Mouse (Mus musculus) granulocyte monocyte progenitor cell, adult 5-6 weeks (primary cell): ENCODE data around the gene Khdc4. TPM values are rescaled to one million over a fixed set of nuclear protein-coding genes. Genes with fewer than 3 reads are reported as not detected.

Experiments used
- ATAC-seq: replicated peaks from 2 replicates; pipeline ENCODE4 v1.8.0; 2016; ENCODE audit warnings: mild to moderate bottlenecking, moderate TSS enrichment, inconsistent platforms; ENCODE audit not compliant: poor library complexity, severe bottlenecking
- total RNA-seq, 2 experiments: library from RNA; stranded (forward) in 1 of 2; stranded (reverse) in 1 of 2; fragments of 200-712, 200-1000 nt in 1 of 2; fragments of >200 nt in 1 of 2; fragmentation: Nextera tagmentation in 1 of 2; gene quantifications; 2 replicates each; pipeline ENCODE4 v1.2.3; 2014 to 2017

Gene Khdc4
- total RNA-seq, 2 experiments from 2014 or later = 35.4 to 68.2 TPM

DNA sequence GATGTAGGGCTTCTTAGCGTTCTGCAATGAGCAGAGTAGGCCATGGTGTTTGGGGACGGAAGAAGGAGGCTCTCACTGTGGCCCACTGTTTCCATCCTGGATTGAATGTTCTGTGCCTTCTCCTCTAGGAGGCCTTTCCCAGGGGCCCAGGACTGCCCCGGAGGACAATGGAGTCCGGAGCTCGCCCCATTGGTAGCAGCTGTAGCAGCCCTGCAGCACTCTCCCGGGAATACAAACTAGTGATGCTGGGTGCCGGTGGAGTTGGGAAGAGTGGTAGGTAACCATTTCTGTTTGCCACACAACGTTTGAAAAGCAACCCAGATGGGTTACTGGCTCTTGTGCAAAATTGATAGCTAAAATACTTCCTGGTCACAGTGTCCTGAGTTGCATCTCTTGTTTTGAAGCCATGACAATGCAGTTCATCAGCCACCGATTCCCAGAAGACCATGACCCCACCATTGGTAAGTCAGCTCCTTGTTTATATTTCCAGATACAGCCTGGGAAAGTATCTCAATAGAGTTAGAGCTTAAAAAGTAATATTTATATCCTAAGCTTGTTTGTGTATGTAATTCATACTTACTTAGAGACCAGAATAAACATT lies 31.7 kb downstream of the Khdc4 start:
- ATAC-seq = no peak

DNA sequence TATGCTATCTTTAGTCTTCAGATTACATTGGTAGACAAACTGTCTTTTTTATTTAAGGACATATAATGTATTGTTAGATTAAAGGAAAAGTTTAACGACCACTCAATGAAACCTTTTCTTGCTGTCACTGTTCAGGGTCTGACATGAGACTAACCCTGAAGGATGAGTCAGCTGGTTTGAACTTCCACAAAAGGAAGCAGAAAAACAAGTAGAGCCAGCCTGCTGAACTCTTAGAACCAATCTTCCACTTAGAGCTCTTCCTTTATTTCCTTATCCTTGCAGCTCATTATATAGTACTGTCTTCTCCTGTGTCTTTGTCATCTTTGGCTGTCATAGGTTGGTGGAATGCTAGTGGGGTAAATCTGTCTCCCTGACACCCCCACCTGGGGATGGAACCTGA lies 32.2 kb downstream of the Khdc4 start:
- peak; percentile 28 for ATAC-seq

DNA sequence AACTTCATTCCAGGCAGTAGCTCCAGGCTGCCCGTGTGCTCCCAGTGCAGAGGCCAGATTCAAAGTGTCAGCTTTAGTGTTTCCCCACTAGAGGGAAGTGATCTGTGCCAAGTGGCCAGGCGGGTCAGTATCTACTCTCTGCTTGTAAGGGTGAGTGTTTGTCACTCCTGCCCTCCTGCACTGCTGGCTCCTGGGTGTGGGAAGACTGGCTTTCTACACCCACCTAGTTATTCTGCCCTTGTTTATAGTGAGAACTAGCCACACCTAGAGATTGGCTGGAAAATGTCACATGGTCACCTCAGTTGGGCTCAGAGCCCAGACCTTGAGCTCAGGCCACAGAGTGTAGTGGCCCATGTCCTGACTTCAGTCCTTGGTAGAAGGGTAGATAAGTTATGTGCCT lies 33.5 kb downstream of the Khdc4 start:
- ATAC-seq = no peak

DNA sequence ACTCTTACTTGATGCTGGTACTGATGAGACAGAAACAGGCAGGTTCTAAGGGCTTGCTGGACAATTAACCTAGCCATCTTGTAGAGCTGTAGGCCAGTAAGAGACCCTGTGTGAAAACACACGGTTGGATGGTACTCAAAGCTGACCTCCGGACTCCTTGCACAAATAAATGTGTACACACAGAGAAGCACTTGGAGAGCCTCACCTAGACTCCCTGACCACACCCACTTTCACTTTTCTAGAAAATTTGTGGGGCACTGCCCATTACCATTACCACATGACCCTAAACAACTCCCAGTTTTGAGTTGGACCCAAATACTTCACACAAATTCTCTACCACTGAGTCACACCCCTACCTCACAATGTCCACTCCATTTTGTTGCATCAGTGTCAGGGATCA lies 51.0 kb downstream of the Khdc4 start:
- no peak for ATAC-seq

DNA sequence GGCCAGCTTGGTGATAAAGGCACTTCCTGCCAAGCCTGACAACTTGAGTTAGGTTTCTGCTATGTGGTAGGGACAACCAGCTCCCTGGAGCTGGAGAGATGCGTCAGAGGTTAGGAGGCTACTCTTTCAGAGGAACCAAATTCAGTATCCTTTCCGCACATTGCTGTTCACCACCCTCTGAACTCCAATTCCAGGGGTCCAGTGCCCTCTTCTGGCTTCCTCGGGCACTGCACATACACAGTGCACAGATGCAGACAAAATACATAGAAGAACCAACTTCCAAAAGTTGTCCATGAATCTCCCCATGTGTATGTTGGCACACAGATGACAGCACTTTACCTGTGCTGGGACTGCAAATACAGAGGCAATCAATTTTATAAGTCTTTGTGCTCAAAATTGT lies 53.0 kb downstream of the Khdc4 start:
- peak; percentile 90 for ATAC-seq

DNA sequence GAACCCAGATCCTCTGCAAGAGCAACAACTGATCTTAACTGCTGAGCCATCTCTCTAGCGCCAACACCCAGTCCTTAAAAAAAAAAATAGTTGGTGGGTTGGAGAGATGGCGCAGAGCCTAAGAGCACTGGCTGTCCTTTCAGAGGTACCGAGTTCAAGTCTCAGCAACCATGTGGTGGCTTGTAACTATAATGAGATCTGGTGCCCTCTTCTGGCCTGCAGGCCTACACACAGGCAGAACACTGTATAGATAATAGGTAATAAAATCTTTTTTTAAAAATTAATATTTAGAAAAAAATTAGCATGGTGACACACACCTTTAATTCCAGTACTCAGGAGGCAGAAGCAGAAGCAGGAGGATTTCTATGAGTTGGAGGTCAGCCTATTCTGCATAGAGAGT lies 54.5 kb downstream of the Khdc4 start:
- ATAC-seq = no peak

DNA sequence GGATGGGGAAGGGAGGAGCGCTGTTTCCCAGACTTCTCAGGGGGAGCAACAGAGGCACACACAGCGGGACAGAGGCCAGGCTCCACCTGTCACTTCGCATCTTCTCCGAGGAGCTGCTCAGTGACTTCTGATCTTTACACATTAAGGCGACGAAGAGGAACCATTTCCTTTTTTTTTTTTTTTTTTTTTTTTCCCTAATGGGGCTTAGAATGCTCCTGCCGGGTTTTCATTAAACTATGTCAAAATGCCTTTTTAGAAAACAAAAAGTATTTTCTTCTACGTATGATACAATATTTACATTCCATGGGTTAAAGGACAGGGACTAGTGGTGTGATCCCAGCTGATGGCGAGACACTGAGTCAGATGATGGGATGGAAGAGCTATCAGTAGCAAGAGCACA lies 59.9 kb downstream of the Khdc4 start:
- ATAC-seq = no peak

DNA sequence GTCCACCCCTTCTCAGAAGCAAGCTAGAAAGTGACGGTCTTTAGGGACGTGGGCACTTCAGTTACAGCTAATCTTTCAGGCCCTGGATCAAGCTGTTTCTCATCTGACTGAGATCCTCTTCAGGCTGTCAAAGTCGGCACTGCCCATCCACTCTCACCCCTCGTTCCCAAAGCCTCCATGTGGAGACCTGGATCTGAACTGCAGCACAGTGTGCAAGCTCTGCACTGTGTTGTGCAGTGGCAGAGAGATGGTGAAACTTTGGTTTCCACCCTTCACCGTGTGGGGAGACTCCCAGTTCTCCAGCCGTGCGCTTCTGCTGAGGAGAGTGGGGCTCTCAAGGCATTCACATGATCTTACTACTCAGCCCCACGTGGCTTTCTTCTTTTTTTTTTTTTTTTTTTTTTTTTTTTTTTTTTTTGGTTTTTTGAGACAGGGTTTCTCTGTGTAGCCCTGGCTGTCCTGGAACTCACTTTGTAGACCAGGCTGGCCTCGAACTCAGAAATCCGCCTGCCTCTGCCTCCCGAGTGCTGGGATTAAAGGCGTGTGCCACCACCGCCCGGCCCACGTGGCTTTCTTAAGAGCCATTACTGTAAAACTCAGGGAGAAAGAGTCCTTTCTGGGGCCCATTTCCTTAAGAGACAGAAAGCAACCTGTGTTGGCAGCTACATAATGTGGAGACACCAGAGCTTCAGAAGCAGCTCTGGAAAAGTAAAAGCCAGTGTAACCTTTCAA lies 60.7 kb downstream of the Khdc4 start:
- ATAC-seq = no peak

DNA sequence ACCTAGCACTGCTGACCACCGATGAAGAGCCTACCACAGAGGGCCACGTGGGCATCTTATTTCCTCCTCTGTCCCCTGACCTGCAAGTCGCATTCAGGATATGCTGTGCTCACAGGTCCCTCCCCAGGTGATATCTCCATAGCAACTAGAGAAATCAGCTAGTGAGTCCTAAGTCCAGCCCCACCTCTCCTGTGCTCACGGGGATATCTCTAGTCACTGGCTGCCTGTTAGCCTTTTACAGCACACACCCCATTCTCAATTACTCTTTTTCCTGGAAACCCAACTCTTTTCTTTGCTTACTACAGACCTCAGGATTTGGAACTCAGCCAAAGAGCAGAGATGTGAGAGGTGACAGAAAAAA lies 61.2 kb downstream of the Khdc4 start:
- no peak for ATAC-seq

DNA sequence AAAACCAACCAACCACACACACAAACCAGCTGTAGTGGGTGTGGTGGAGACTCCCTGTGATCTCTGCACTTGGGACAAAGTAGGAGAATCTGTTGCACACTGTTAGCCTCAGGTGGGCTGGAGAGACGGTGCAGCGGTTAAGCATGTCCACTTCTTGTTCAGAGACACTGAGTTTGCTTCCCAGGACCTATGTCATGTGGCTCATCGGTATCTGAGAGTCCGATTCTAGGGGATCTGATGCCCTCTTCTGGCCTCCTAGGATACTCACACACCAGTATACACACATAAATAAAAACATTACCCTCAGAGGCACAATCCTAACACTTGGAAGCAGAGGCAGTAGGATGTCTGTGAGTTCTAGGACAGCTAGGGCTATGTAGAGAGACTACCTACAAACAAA lies 68.7 kb downstream of the Khdc4 start:
- ATAC-seq = peak; percentile 35; the same call in 1 of the 2 replicates

DNA sequence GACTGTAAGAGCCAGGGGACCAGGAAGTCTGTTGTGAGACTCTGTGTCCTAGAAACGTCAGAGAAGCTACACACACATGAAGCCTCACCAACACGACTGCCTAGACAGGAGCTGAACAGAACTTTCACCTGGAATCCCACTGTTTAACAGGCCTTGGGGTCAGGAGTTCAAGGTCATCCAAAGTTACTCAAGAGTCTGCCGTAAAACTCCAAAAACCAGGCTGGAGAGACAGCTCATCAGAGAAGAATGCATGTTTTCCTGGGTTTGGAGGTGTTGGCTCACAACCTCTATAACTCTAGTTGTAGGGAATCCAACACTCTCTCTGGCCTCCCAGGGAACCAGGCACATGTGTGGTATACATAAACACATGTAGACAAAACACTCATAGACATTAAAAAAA lies 69.9 kb downstream of the Khdc4 start:
- ATAC-seq = no peak

DNA sequence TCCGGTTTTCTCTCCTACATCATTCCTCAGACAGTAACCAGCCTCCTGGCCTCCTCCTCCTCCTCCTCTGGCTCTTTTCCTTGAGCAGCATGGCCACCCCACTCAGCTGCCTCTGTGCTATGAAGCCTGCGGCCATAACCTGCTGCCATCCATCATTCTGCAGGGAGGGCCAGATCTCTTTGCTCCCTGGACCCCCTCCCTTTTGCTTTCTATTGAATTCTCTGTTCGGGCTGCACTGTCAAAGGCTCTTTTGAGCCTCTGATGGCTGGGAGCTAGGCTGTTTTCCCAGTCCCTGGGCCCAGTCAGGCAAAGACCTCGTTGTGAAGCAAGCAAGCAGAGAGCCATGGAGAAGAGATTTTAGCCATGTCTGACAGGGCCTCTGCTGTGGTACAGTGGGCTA lies 70.7 kb downstream of the Khdc4 start:
- no peak for ATAC-seq

DNA sequence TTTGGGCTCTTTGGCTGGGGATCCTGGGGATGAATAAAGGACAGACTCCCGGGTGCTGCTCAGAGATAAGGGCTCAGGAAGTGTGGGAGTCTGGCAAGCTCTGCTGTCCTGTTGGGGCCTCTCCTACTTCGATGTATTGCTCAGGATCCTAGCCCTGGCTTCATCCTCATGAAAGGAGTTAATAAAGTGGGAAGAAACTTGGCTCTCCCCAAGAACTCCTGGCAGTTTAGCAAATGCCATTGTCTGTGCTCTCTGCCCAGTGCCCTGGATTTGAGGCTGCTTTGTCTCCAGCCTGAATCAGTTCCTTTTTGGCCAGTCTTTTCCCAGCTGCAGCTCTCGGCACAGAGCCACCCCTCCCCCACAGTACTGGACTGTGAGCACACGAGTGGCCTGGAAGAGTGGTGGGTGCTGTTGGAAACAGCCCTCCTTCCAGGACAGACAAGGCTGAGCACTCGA lies 72.5 kb downstream of the Khdc4 start:
- no peak for ATAC-seq

DNA sequence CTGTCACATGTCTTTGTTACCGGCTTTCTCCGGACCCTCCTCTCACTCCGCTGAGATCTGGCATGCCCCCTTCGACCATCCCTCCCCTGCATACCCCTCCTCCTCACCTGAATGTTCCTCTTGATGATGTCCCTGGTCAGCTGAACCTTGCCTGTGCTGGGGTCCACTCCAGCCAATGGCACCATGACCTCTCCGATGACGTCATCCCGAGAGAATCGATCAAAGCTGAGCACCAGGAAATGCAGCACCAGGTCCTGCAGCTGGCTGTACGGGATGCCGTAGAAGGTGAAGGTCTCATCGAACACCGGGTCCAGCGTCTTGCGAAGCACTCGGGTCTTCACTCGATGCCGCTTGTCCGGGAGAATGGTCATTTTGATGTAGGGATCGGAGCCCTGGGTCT lies 76.0 kb downstream of the Khdc4 start:
- no peak for ATAC-seq

DNA sequence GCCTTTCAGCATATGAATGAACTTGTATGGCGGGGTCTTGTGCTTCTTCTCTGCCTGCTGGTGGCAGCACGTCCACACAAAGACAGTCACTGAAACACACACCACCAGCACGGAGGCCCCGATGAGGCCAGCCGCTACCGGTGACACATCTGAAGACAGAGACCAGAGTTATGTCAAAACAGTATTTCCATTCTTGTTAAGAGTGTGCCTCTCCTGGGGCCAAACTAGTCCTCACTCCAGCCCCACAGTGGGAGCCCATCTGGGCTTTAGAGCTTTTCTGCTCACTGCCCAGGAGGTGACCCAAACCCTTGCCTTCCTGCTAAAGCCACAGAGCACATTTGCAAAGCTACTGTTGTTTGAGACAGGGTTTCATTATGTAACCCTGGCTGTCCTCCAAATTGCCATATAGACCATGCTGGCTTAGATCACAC lies 76.8 kb downstream of the Khdc4 start:
- ATAC-seq = no peak; the same call in 1 of the 2 replicates

Other genes with a start within 250 kb of the Khdc4 start
- gene Sema4a, start 224.6 kb upstream of the Khdc4 start, total RNA-seq (2014; fragmentation: Nextera tagmentation) = 24.0 and 38.5 TPM in 2 replicates
- 25.1 and 35.7 TPM in 2 replicates for gene Sema4a, start 224.6 kb upstream of the Khdc4 start, total RNA-seq (2017)
- gene Lmna, start 175.8 kb upstream of the Khdc4 start, total RNA-seq (2014; fragmentation: Nextera tagmentation) = not detected in 2 replicates
- gene Lmna, start 175.8 kb upstream of the Khdc4 start, total RNA-seq (2017) = 0.41 and 1.6 TPM in 2 replicates
- gene Mex3a, start 153.4 kb upstream of the Khdc4 start, total RNA-seq (2014; fragmentation: Nextera tagmentation) = 3.8 and 5.1 TPM in 2 replicates
- gene Mex3a, start 153.4 kb upstream of the Khdc4 start, total RNA-seq (2017) = 1.7 and 2.5 TPM in 2 replicates
- gene Rab25, start 137.5 kb upstream of the Khdc4 start, total RNA-seq (2014; fragmentation: Nextera tagmentation) = 1.0 and 1.2 TPM in 2 replicates
- gene Rab25, start 137.5 kb upstream of the Khdc4 start, total RNA-seq (2017) = not detected in 2 replicates
- 60.7 and 74.3 TPM in 2 replicates for gene Lamtor2, start 132.7 kb upstream of the Khdc4 start, total RNA-seq (2014; fragmentation: Nextera tagmentation)
- 102 and 122 TPM in 2 replicates for gene Lamtor2, start 132.7 kb upstream of the Khdc4 start, total RNA-seq (2017)
- gene Ubqln4, start 132.0 kb upstream of the Khdc4 start, total RNA-seq (2014; fragmentation: Nextera tagmentation) = 64.7 and 67.9 TPM in 2 replicates
- 37.9 and 39.6 TPM in 2 replicates for gene Ubqln4, start 132.0 kb upstream of the Khdc4 start, total RNA-seq (2017)
- 401 and 434 TPM in 2 replicates for gene Ssr2, start 109.9 kb upstream of the Khdc4 start, total RNA-seq (2014; fragmentation: Nextera tagmentation)
- 225 and 243 TPM in 2 replicates for gene Ssr2, start 109.9 kb upstream of the Khdc4 start, total RNA-seq (2017)
- 125 and 137 TPM in 2 replicates for gene Arhgef2, start 79.8 kb upstream of the Khdc4 start, total RNA-seq (2014; fragmentation: Nextera tagmentation)
- gene Arhgef2, start 79.8 kb upstream of the Khdc4 start, total RNA-seq (2017) = 59.1 and 73.5 TPM in 2 replicates
- gene Rxfp4, start 32.7 kb upstream of the Khdc4 start, total RNA-seq (2014; fragmentation: Nextera tagmentation) = not detected in 2 replicates
- gene Rxfp4, start 32.7 kb upstream of the Khdc4 start, total RNA-seq (2017) = not detected in 2 replicates
- gene Rit1, start 31.0 kb downstream of the Khdc4 start, total RNA-seq (2014; fragmentation: Nextera tagmentation) = 17.5 and 20.5 TPM in 2 replicates
- 20.0 and 26.5 TPM in 2 replicates for gene Rit1, start 31.0 kb downstream of the Khdc4 start, total RNA-seq (2017)
- gene Syt11, start 89.4 kb downstream of the Khdc4 start, total RNA-seq (2014; fragmentation: Nextera tagmentation) = 0.19 and 0.62 TPM in 2 replicates
- gene Syt11, start 89.4 kb downstream of the Khdc4 start, total RNA-seq (2017) = 0.65 and 1.1 TPM in 2 replicates
- gene Gon4l, start 149.4 kb downstream of the Khdc4 start, total RNA-seq (2014; fragmentation: Nextera tagmentation) = 34.9 and 45.3 TPM in 2 replicates
- 22.8 and 29.2 TPM in 2 replicates for gene Gon4l, start 149.4 kb downstream of the Khdc4 start, total RNA-seq (2017)
- 19.9 and 25.5 TPM in 2 replicates for gene Msto1, start 228.2 kb downstream of the Khdc4 start, total RNA-seq (2014; fragmentation: Nextera tagmentation)
- 27.6 and 29.4 TPM in 2 replicates for gene Msto1, start 228.2 kb downstream of the Khdc4 start, total RNA-seq (2017)